Mouse (Mus musculus) MEL (cell line): ENCODE measurements around the gene Ribc1. TPM values are rescaled to one million over a fixed set of nuclear protein-coding genes. Genes with fewer than 3 reads are reported as not detected.

ENCODE experiments used
- DNase-seq: peaks from one replicate; pipeline ENCODE4 v3.0.0; 2011; ENCODE audit warnings: low read depth, low spot score
- H3K27ac ChIP-seq: 2 replicates; pipeline ENCODE4 v1.5.1; 2012; ENCODE audit warnings: low read depth, mild to moderate bottlenecking, control low read depth, low read length, moderate library complexity; ENCODE audit not compliant: control insufficient read depth
- H3K27me3 ChIP-seq, 2 experiments: fragments of 150-350 bp in 1 of 2; sonication (generic) in 1 of 2; 2 replicates each; pipeline ENCODE4 v1.6.1; 2012; ENCODE audit warnings: low read length in 2 of 2, mild to moderate bottlenecking in 2 of 2, improper control_type of control experiment in 1 of 2, moderate library complexity in 1 of 2; ENCODE audit not compliant: insufficient read depth in 2 of 2, control insufficient read depth in 1 of 2
- H3K36me3 ChIP-seq, 2 experiments: 2 replicates each; pipeline ENCODE4 v1.6.1; 2012 to 2014; ENCODE audit warnings: low read length in 2 of 2, improper control_type of control experiment in 1 of 2, inconsistent platforms in 1 of 2, mild to moderate bottlenecking in 1 of 2; ENCODE audit not compliant: insufficient read depth in 2 of 2, control insufficient read depth in 1 of 2
- H3K4me1 ChIP-seq, 2 experiments: fragments of 150-350 bp in 1 of 2; sonication (generic) in 1 of 2; 2 replicates each; pipeline ENCODE4 v1.6.1; 2012; ENCODE audit warnings: low read length in 2 of 2, improper control_type of control experiment in 1 of 2, mild to moderate bottlenecking in 1 of 2; ENCODE audit not compliant: insufficient read depth in 2 of 2, control insufficient read depth in 1 of 2
- H3K4me3 ChIP-seq, 2 experiments: fragments of 150-350 bp in 1 of 2; sonication (generic) in 1 of 2; 2 replicates each; pipeline ENCODE4 v1.5.1; 2012; ENCODE audit warnings: low read depth in 2 of 2, low read length in 2 of 2, mild to moderate bottlenecking in 2 of 2, moderate library complexity in 2 of 2, control low read depth in 1 of 2, improper control_type of control experiment in 1 of 2; ENCODE audit not compliant: control insufficient read depth in 1 of 2, insufficient read depth in 1 of 2
- H3K79me2 ChIP-seq: 2 replicates; pipeline ENCODE4 v1.6.1; 2012; ENCODE audit warnings: mild to moderate bottlenecking, low read length, moderate library complexity; ENCODE audit not compliant: control insufficient read depth, poor library complexity, insufficient read depth
- H3K9ac ChIP-seq: 2 replicates; pipeline ENCODE4 v1.6.1; 2012; ENCODE audit warnings: low read depth, mild to moderate bottlenecking, control low read depth, low read length, moderate library complexity; ENCODE audit not compliant: control insufficient read depth, poor library complexity, severe bottlenecking
- H3K9me3 ChIP-seq: fragments of 150-350 bp; sonication (generic); replicated peaks from 2 replicates; pipeline ENCODE4 v1.6.1; 2012; ENCODE audit warnings: mild to moderate bottlenecking, low read length, improper control_type of control experiment, moderate library complexity; ENCODE audit not compliant: insufficient read depth
- BHLHE40 ChIP-seq: IDR thresholded peaks from 2 replicates; pipeline ENCODE4 v1.6.1; 2012; ENCODE audit warnings: low read depth, mild to moderate bottlenecking, inconsistent platforms, low read length, improper control_type of control experiment, borderline replicate concordance
- CHD1 ChIP-seq: IDR thresholded peaks from 2 replicates; pipeline ENCODE4 v1.6.1; 2012; ENCODE audit warnings: low read depth, mild to moderate bottlenecking, inconsistent platforms, low read length, improper control_type of control experiment
- CTCF ChIP-seq, 3 experiments: IDR thresholded peaks in 2 of 3; conservative IDR thresholded peaks in 1 of 3; 2 replicates each; pipeline ENCODE4 v1.5.1; 2011 to 2012; ENCODE audit warnings: low read length in 3 of 3, low read depth in 2 of 3, mild to moderate bottlenecking in 2 of 3, improper control_type of control experiment in 1 of 3, inconsistent platforms in 1 of 3, mixed read lengths in 1 of 3, moderate library complexity in 1 of 3; ENCODE audit not compliant: control insufficient read depth in 1 of 3, insufficient read depth in 1 of 3, poor library complexity in 1 of 3, severe bottlenecking in 1 of 3
- EP300 ChIP-seq, 2 experiments: IDR thresholded peaks; 2 replicates each; pipeline ENCODE4 v1.6.1; 2011; ENCODE audit warnings: improper control_type of control experiment in 2 of 2, low read length in 2 of 2, low read depth in 1 of 2, mild to moderate bottlenecking in 1 of 2
- GATA1 ChIP-seq: IDR thresholded peaks from 2 replicates; pipeline ENCODE4 v1.6.1; 2011; ENCODE audit warnings: low read depth, low read length, improper control_type of control experiment
- KAT2A ChIP-seq: conservative IDR thresholded peaks from 2 replicates; pipeline ENCODE4 v1.6.1; 2012; ENCODE audit warnings: low read depth, low read length, improper control_type of control experiment, inconsistent platforms
- MAZ ChIP-seq: IDR thresholded peaks from 2 replicates; pipeline ENCODE4 v1.6.1; 2012; ENCODE audit warnings: low read depth, mild to moderate bottlenecking, inconsistent platforms, low read length, improper control_type of control experiment
- MYC ChIP-seq: IDR thresholded peaks from 2 replicates; pipeline ENCODE4 v1.6.1; 2011; ENCODE audit warnings: low read depth, mild to moderate bottlenecking, low read length, improper control_type of control experiment, moderate library complexity
- POLR2AphosphoS2 ChIP-seq: IDR thresholded peaks from 2 replicates; pipeline ENCODE4 v1.6.1; 2011; ENCODE audit warnings: low read length, improper control_type of control experiment
- RCOR1 ChIP-seq: IDR thresholded peaks from 2 replicates; pipeline ENCODE4 v1.6.1; 2012; ENCODE audit warnings: low read depth, mild to moderate bottlenecking, inconsistent platforms, low read length, improper control_type of control experiment
- TAL1 ChIP-seq: IDR thresholded peaks from 2 replicates; pipeline ENCODE4 v1.6.1; 2012; ENCODE audit warnings: mild to moderate bottlenecking, inconsistent platforms, low read length, moderate library complexity, mixed read lengths
- TCF12 ChIP-seq: IDR thresholded peaks from 2 replicates; pipeline ENCODE4 v1.6.1; 2014; ENCODE audit warnings: low read depth, mild to moderate bottlenecking, inconsistent platforms, low read length, improper control_type of control experiment, moderate library complexity
- USF1 ChIP-seq: IDR thresholded peaks from 2 replicates; pipeline ENCODE4 v1.6.1; 2014; ENCODE audit warnings: low read depth, mild to moderate bottlenecking, inconsistent platforms, low read length, improper control_type of control experiment, moderate library complexity
- ZC3H11A ChIP-seq: IDR thresholded peaks from 2 replicates; pipeline ENCODE4 v1.6.1; 2012; ENCODE audit warnings: low read depth, mild to moderate bottlenecking, inconsistent platforms, low read length, improper control_type of control experiment
- ZKSCAN1 ChIP-seq: IDR thresholded peaks from 2 replicates; pipeline ENCODE4 v1.6.1; 2012; ENCODE audit warnings: low read depth, mild to moderate bottlenecking, inconsistent platforms, low read length, improper control_type of control experiment, moderate library complexity
- polyA plus RNA-seq, 2 experiments: library from polyadenylated mRNA; stranded (reverse) in 1 of 2; unstranded in 1 of 2; fragments of >175 nt in 1 of 2; fragments of >200 nt in 1 of 2; gene quantifications; 2 replicates each; pipeline versions ENCODE4 v1.2.1 to v1.2.4; 2012; ENCODE audit warnings: low replicate concordance in 2 of 2, low read depth in 1 of 2; ENCODE audit not compliant: insufficient read length in 2 of 2, insufficient read depth in 1 of 2, missing spikeins in 1 of 2
- total RNA-seq: library from RNA; depleted of rRNA; stranded (reverse); fragments of 300-350 nt; gene quantifications from 2 replicates; pipeline ENCODE4 v1.2.3, GENCODE M21; 2012

Ribc1 gene
- total and polyA plus RNA-seq, 3 experiments = 5.3 to 9.8 TPM; not detected in 1

- TF ChIP-seq USF1 = no peak
- TF ChIP-seq ZKSCAN1 = no peak
- TF ChIP-seq CHD1 = no peak
- no peak for TF ChIP-seq MYC
- TF ChIP-seq POLR2AphosphoS2 = no peak
- no peak for TF ChIP-seq MAZ
- TF ChIP-seq BHLHE40 = no peak
Observed at GRCm38 (mm10) chrX:152017186-152017585, 1.1 kb upstream of the Ribc1 start (continued).

GRCm38 (mm10) chrX:152015752-152016150 lies 344 bp downstream of the Ribc1 start:
- Histone ChIP-seq H3K79me2 (peaks cover 41% of the 10 kb centered on the region), H3K4me1 (peaks cover 13 to 23% of the 10 kb centered on the region in 2 experiments), H3K36me3 (peaks cover 0 to 32% of the 10 kb centered on the region in 2 experiments; a peak in 2 of 4 replicates), H3K9ac (peak overlapping the region; percentile 68), H3K9me3 (no peaks in the 10 kb centered on the region), H3K27ac (peak overlapping the region; percentile 49), H3K4me3 (peak overlapping the region; percentile 50 to 63), H3K27me3 (no peaks in the 10 kb centered on the region)
- no peak for DNase-seq
- TF ChIP-seq TAL1 (no peak), RCOR1 (0 out of 2 replicates have a peak, but pooled peaks have one; percentile 32), KAT2A (no peak), CTCF (IDR thresholded peaks at IDR 0.05 in 2 of 3, conservative IDR thresholded peaks at IDR 0.05 in 1 of 3; ENCODE audit: control insufficient read depth in 1 of 3, insufficient read depth in 1 of 3, low read depth in 2 of 3, low read length in 3 of 3, poor library complexity in 1 of 3, severe bottlenecking in 1 of 3) (peak in 2 of 3 experiments; percentile 16 to 20; a peak in 1 of 6 replicates), ZC3H11A (no peak)

- H3K27me3 ChIP-seq = no peaks in the 10 kb centered on the region
- peaks cover 0 to 28% of the 10 kb centered on the region in 2 experiments; a peak in 2 of 4 replicates for H3K36me3 ChIP-seq
- H3K4me3 ChIP-seq = no peak overlapping the region
- H3K4me1 ChIP-seq = peaks cover 11 to 28% of the 10 kb centered on the region in 2 experiments
- H3K27ac ChIP-seq = peak overlapping the region; percentile 8; the same call in 1 of the 2 replicates
- H3K79me2 ChIP-seq = no peaks in the 10 kb centered on the region
- DNase-seq = peak; percentile 81
- TF ChIP-seq GATA1 = peak; percentile 37; the same call in 1 of the 2 replicates
- no peak for TF ChIP-seq TCF12
- peak in 1 of 2 experiments; percentile 75; a peak in 1 of 4 replicates for TF ChIP-seq EP300 (IDR thresholded peaks at IDR 0.05; ENCODE audit: low read depth in 1 of 2, low read length in 2 of 2)
- no peaks in the 10 kb centered on the region for H3K9me3 ChIP-seq
- no peak overlapping the region for H3K9ac ChIP-seq
Observed at GRCm38 (mm10) chrX:152007863-152008262, 8.2 kb downstream of the Ribc1 start.
